Mouse (Mus musculus) thymus, postnatal 4 days (tissue): ENCODE data around the gene Il15.

Experiments
- DNase-seq: peaks from one replicate; pipeline ENCODE4 v3.0.0; 2021

The Il15 gene

GRCm38 (mm10) chr8:82351268-82351943 is 51.6 kb downstream of the Il15 start:
- DNase-seq, result peak; percentile 48

- no peak for DNase-seq
Observed at GRCm38 (mm10) chr8:82349299-82349698, 53.7 kb downstream of the Il15 start.

GRCm38 (mm10) chr8:82346485-82346884 is 56.5 kb downstream of the Il15 start:
- DNase-seq, result no peak

GRCm38 (mm10) chr8:82331675-82332234 is 71.3 kb downstream of the Il15 start:
- no peak for DNase-seq

- no peak for DNase-seq
Observed at GRCm38 (mm10) chr8:82327986-82328652, 74.9 kb downstream of the Il15 start.

GRCm38 (mm10) chr8:82326061-82326460 is 77.0 kb downstream of the Il15 start:
- no peak for DNase-seq

GRCm38 (mm10) chr8:82325586-82325985 is 77.4 kb downstream of the Il15 start:
- no peak for DNase-seq

GRCm38 (mm10) chr8:82317446-82317845 is 85.6 kb downstream of the Il15 start:
- DNase-seq, result no peak

- DNase-seq, result no peak
Observed at GRCm38 (mm10) chr8:82306424-82306823, 96.6 kb downstream of the Il15 start.

- DNase-seq, result no peak
Observed at GRCm38 (mm10) chr8:82296256-82296655, 106.8 kb downstream of the Il15 start.

GRCm38 (mm10) chr8:82291659-82292058 is 111.4 kb downstream of the Il15 start:
- DNase-seq, result no peak

GRCm38 (mm10) chr8:82285866-82286265 is 117.2 kb downstream of the Il15 start:
- DNase-seq, result no peak

GRCm38 (mm10) chr8:82281995-82282394 is 121.0 kb downstream of the Il15 start:
- DNase-seq, result no peak
